12 mouse cellular contexts compared by ENCODE assay signal in the genomic region with DNA sequence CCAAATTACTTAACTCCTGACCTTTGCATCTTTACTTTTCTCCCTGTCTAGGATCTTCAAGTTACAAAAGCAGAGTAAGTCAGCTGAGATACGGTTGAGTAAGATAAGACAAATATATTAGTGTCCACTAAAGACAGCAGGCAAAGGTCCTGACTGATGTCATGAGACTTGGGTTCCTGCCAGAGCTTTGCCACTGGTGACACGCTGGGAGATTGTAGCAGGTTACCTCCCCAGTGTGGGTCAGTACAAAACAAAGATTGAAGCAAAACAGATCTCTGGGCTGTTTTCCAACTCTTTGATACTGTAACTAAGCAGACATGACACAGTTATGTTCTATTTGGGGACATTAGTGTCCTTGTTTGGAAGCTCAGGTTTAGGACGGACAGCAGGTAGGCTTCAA.
DNase-seq lines count a peak whose midpoint lies in the region; ATAC-seq lines count a peak whose summit lies in the region.
"Had no signal": no experiment of that assay in that cellular context is flagged by ENCODE, and none has a peak within 500 bp of the region (broad histone marks: within the 10 kb centered on the region; RNA-seq: fewer than 3 reads in every experiment).

No protein-coding gene starts in this region.

- H3K4me2 ChIP-seq in heart, embryonic 13.5 days: no peak overlapping the region
- H3K4me2 ChIP-seq: limb, embryonic 15.5 days had no signal

- no peak overlapping the region for H3K27ac ChIP-seq in heart, embryonic 10.5 days
- peak overlapping the region; percentile 68 for H3K27ac ChIP-seq in heart, embryonic 13.5 days (replicated peaks)
- H3K27ac ChIP-seq: limb, embryonic 15.5 days had no signal

- 46% methylated on average over 3 of the region's 3 CpGs for WGBS in heart, embryonic 10.5 days
- WGBS in heart, embryonic 13.5 days: 17% methylated on average over 3 of the region's 3 CpGs

- no peaks in the 10 kb centered on the region for H3K9me3 ChIP-seq in heart, embryonic 10.5 days
- H3K9me3 ChIP-seq in heart, embryonic 13.5 days: no peaks in the 10 kb centered on the region
- H3K9me3 ChIP-seq: limb, embryonic 15.5 days had no signal

- H3K4me3 ChIP-seq in heart, embryonic 10.5 days: no peak overlapping the region
- no peak overlapping the region for H3K4me3 ChIP-seq in heart, embryonic 13.5 days
- H3K4me3 ChIP-seq: erythroblast, embryonic 14.5 days; limb, embryonic 15.5 days had no signal

- H3K36me3 ChIP-seq in heart, embryonic 10.5 days: no peaks in the 10 kb centered on the region
- no peaks in the 10 kb centered on the region for H3K36me3 ChIP-seq in heart, embryonic 13.5 days
- H3K36me3 ChIP-seq: limb, embryonic 15.5 days had no signal

- H3K4me1 ChIP-seq in heart, embryonic 10.5 days: no peaks in the 10 kb centered on the region
- peaks cover 27% of the 10 kb centered on the region for H3K4me1 ChIP-seq in heart, embryonic 13.5 days
- H3K4me1 ChIP-seq: limb, embryonic 15.5 days had no signal

- peak; percentile 61; the same call in 1 of the 2 replicates for ATAC-seq in heart, embryonic 13.5 days (ENCODE audit: extremely low read depth, insufficient number of reproducible peaks, low FRiP score, low TSS enrichment)
- ATAC-seq: midbrain, embryonic 16.5 days had no signal

- H3K9ac ChIP-seq in heart, embryonic 13.5 days: no peak overlapping the region
- H3K9ac ChIP-seq: limb, embryonic 15.5 days had no signal

- peak; percentile 91 for DNase-seq in heart, adult 11 months
- DNase-seq in heart, embryonic 10.5 days (ENCODE audit: low spot score): no peak
- peak; percentile 44 for DNase-seq in adipocyte (ENCODE audit: low spot score)
- DNase-seq in kidney, postnatal 36 days: peak; percentile 48 to 51
- DNase-seq in natural killer cell, adult 2 months (ENCODE audit: low spot score in 2 of 2): no peak
- no peak for DNase-seq in thymus, postnatal 14 days
- no peak for DNase-seq in gastrocnemius, postnatal 4 days (ENCODE audit: low spot score in 2 of 2)
- DNase-seq: cerebellum, adult 9-10 months had no signal

- H3K27me3 ChIP-seq in heart, embryonic 10.5 days (ENCODE audit: insufficient read depth, poor library complexity, severe bottlenecking): no peaks in the 10 kb centered on the region
- no peaks in the 10 kb centered on the region for H3K27me3 ChIP-seq in heart, embryonic 13.5 days (replicated peaks)
- H3K27me3 ChIP-seq: limb, embryonic 15.5 days had no signal

Comparison
In these comparisons a context has a peak if more than half of its experiments do, and no peak if none do; other contexts are left out.
1. DNase-seq: peak in heart, adult 11 months (single experiment), adipocyte (single experiment) and kidney, postnatal 36 days (2 of 2); none in heart, embryonic 10.5 days (single experiment), natural killer cell, adult 2 months (0 of 2), thymus, postnatal 14 days (single experiment) and gastrocnemius, postnatal 4 days (0 of 2).